Mouse (Mus musculus): Measurements from ENCODE around the gene Prcd.
"Not testable (repeated sequence)": the region's sequence is repeated elsewhere in the genome, so short reads cannot be mapped to it uniquely, and the experiment has no call there.

Gene Prcd

DNA sequence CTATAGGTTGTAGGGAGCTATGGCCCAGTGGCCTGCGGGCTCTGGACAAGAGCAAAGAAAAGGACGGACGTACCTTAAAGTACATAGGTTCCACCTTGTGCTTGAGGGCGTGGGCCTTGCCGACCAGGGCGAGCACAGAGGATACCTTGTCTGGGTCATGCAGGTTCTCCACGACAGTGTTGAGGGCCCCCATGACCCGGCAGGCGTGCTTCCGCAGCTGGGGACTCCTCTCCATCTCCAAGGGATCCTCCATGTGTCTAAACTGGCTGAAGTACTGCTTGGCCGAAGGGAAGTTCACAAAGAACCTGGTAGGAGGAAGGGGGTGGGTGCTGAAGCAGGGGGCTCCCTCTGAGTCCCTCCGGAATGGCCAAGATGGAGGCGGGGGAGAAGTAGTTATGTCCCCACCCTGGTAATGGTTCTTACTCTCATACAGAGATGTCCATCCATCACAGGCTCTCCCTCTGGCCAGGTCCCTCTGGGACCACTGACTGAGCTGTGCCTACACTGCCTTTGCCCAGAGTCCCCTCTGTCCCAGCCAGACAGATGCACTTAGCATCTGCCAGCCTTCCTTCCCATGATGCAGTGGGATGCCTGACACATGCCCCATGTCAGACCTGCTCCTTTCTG, 3.5 kb upstream of the Prcd start:
- no peak for DNase-seq (ENCODE audit: low spot score)

DNA sequence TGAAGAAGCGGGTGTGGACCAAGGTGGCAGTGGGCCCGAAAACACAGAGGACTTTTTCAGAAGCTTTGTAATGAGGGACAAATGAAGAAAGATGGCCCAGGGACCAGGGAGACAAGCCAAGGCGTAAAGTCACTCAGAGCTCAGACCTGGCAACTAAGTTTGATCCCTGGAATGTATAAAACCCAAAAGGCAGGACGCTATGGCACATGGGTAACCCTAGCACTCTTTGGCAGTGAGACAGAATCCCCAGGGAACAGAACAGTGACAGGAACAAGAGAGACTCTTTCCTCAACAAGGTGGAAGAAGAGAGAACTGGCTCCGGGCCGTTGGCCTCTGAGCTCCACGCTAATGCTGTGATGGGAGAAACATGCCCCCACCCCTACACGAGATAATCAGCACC, 2.5 kb upstream of the Prcd start:
- no peak for DNase-seq (ENCODE audit: low spot score)

GRCm38 (mm10) chr11:116651339-116651738, 2.0 kb upstream of the Prcd start:
- no peak for DNase-seq (ENCODE audit: low spot score)

- DNase-seq (ENCODE audit: low spot score) = no peak
Observed at GRCm38 (mm10) chr11:116652330-116653098, 820 bp upstream of the Prcd start.

GRCm38 (mm10) chr11:116653709-116654221, 431 bp downstream of the Prcd start:
- no peak for DNase-seq (ENCODE audit: low spot score)

DNA sequence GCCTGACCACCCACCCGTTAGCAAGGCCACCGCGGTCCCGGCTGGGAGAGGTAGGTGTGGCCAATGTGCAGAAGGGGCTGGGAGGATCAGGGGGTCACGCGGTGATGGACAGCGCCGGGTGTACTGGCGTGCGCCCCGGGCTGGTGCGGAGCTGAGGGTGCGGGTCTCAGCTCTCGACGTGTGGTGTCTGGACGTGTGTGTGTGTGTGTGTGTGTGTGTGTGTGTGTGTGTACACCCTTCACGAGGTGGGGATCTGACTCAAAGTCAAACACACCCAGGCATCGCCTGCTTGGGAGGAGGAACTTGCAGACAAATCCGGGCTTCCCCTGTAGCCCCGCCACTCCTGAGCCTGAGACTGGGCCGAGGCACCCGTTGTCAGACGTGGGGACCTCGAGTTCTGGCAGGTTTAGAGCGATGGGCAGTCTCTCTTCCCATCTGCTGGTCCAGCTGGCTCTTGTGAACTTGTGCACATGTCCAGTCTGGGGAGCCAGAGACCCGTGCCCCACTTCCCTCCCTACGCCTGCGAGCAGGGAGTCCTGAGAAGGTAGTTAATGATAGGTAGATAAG, 1.0 kb downstream of the Prcd start, which contains the start of gene Cygb:
Gene Cygb, minus strand, starts transcription at position 59 of the 567 bp plus-strand sequence.
- DNase-seq (ENCODE audit: low spot score) = no peak

DNA sequence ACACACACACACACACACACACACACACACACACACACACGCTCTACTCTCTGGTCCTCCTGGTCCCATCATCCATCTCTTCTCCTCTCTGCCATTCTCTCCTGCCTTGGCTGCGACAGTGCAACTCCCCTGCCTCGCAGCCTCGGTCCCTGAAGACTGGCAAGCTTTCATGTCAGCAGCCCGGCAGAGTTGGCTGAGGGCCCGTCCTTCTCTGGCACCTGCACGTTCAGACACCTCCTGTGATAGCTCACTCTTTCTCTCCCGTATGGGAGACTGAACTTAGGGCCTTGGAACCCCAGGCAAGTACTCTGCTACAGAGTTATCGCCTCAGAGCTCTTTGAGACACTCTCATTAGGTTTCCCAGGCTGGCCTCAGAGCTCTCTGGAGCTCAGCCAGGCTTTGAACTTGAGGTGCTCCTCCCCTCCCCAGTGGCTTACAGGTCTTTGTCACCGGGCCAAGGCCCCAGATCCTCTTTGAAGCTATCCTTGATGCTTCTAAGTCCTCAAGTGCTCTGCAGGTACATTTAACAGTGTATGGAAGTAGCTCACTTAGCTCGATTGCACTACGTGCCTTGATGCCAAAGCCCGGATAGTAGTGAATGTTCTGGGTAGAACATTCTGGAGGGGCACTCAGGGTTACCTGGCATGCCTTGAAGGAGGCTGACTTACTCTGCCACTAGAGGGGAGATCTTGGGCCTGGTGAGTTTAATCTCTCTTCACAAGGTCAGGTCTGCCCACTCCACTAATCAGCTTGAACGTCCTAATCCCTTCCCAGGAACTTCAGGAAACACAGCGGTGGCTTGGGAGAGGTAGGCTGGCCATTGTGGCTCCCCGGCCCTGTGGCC, 3.2 kb downstream of the Prcd start:
- DNase-seq (ENCODE audit: low spot score) = no peak

- DNase-seq (ENCODE audit: low spot score) = peak; percentile 84
Observed at GRCm38 (mm10) chr11:116657311-116658223, 4.2 kb downstream of the Prcd start.

- no peak for DNase-seq (ENCODE audit: low spot score)
Observed at GRCm38 (mm10) chr11:116658238-116658637, 4.9 kb downstream of the Prcd start.

GRCm38 (mm10) chr11:116659027-116659621, 5.8 kb downstream of the Prcd start:
- no peak for DNase-seq (ENCODE audit: low spot score)

DNA sequence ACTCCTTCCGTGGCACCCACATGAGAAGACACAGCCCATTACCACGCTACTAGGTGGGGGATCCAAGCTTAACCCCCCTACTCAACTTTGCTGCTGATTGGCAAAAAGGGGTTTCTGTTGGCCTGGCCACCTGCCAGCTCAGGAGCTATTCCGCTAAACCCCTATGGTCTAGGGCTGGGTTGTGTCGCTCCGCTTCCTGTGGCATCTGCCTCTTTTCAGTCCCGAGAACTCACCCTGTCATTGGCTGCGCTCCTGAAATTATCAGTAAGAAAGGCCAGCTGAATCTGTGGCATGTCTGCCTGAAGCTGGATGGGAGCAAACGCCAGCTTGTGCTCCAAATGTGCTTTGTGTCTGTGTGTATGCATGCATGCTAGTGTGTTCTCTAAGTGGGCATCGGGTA, 6.8 kb downstream of the Prcd start:
- DNase-seq (ENCODE audit: low spot score) = no peak

DNA sequence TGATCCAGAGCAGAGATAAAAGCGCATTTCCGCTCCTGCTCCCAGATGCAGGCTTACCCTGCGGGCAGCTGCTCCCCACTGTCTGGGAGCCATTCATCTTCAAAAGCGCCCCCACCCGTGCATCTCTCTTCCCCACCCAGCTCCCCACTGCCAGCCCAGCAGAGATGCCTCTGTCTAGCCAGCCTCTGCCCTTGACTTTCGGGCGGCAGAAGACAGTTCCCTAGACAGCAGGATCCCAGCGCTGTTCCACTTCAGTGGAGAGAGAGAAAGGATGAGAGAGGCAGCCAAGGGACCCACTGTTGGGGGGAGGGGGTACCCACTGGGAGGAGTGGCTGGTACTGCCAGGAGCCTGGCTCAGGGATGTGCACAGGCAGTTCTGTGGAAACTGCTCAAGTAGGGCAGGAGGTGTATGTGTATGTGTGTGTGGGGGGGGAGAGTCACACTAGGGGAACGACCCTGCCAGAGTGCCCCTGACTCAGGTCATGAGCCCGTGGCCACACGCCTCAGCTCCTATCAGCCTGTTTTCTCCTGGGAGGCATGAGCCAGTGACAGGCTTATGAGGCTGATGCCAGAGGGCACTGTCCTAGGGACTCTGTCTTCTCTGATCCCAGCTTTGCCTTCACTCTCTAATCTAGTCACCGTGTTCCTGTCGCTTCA, 8.1 kb downstream of the Prcd start:
- DNase-seq (ENCODE audit: low spot score) = no peak

DNA sequence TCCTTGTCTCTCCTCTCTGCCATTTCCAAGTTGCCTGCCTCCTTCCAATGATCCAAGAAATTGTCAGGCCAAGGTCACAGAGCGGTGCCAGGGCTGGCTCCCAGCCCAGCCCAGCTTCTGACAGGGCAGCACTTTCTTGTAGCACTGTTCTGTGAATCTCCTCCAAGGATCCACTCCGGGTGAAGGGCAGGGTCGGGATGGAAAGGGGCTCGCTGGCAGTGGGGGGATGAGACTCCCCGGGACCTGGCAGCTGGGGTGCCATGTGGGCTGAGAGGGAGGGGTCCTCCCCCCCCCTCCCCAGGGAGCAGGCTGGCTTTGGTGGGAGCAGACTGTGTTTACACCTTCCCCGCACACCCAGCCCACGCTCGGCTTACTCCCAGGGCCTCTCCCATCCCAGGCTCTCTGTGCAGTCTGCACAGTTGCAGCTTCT, 8.6 kb downstream of the Prcd start:
- no peak for DNase-seq (ENCODE audit: low spot score)

- DNase-seq (ENCODE audit: low spot score) = no peak
Observed at GRCm38 (mm10) chr11:116665289-116665688, 12.0 kb downstream of the Prcd start.

GRCm38 (mm10) chr11:116666566-116666965, 13.2 kb downstream of the Prcd start:
- DNase-seq (ENCODE audit: low spot score) = no peak

DNA sequence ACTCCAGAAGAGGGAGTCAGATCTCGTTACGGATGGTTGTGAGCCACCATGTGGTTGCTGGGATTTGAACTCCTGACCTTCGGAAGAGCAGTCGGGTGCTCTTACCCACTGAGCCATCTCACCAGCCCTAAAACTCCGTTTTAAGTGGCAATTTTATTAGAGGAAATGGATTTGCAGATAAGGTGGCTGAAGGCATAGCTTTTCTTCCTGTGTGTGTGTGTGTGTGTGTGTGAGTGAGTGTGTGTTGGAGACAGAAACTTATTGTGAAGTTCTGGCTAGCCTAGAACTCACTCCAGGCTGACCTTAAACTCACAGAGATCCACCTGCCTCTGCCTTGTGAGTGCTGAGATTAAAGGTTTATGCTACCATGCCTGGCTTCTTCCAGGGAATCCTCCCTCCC, 13.7 kb downstream of the Prcd start:
- not testable (repeated sequence) for DNase-seq (ENCODE audit: low spot score)

GRCm38 (mm10) chr11:116667930-116668329, 14.6 kb downstream of the Prcd start:
- no peak for DNase-seq (ENCODE audit: low spot score)

GRCm38 (mm10) chr11:116668381-116668825, 15.1 kb downstream of the Prcd start:
- no peak for DNase-seq (ENCODE audit: low spot score)

GRCm38 (mm10) chr11:116668839-116669238, 15.5 kb downstream of the Prcd start:
- DNase-seq (ENCODE audit: low spot score) = no peak

GRCm38 (mm10) chr11:116669316-116669715, 16.0 kb downstream of the Prcd start:
- no peak for DNase-seq (ENCODE audit: low spot score)
